Mouse (Mus musculus): ENCODE measurements around the gene Meox1.

- TF ChIP-seq POLR2A (IDR thresholded peaks at IDR 0.05; ENCODE audit: insufficient read depth, low read depth, low read length) (no peak), CTCF (IDR thresholded peaks at IDR 0.05; ENCODE audit: insufficient read depth, low read depth, low read length) (no peak)
Observed at GRCm38 (mm10) chr11:101883911-101884310, 10.3 kb downstream of the Meox1 start.

Data from olfactory bulb, adult 2 months (tissue).